Mouse (Mus musculus) liver, embryonic 14.5 days (tissue): ENCODE measurements around the gene Gtf2ird2. TPM values are rescaled to one million over a fixed set of nuclear protein-coding genes. Genes with fewer than 3 reads are reported as not detected.

Experiments
- ATAC-seq: fragments of 200-750 bp; cut with Nextera tagmentation; 2 replicates; pipeline ENCODE4 v1.8.0; 2017; ENCODE audit warnings: moderate number of reproducible peaks, mild to moderate bottlenecking, moderate library complexity; ENCODE audit not compliant: insufficient read depth
- DNase-seq, 3 experiments: peaks; one replicate each; pipeline ENCODE4 v3.0.0-alpha.2; 2012 to 2013; ENCODE audit warnings: low read depth in 3 of 3, low spot score in 3 of 3
- H3K27ac ChIP-seq: fragments of 300-500 bp; sonication (generic); 2 replicates; pipeline ENCODE4 v1.5.1; 2014; ENCODE audit warnings: moderate library complexity, mild to moderate bottlenecking, control low read depth, inconsistent platforms
- H3K27me3 ChIP-seq: fragments of 300-500 bp; sonication (generic); 2 replicates; pipeline ENCODE4 v1.6.1; 2014; ENCODE audit warnings: mild to moderate bottlenecking, low read length, moderate library complexity; ENCODE audit not compliant: control insufficient read depth, insufficient read depth
- H3K36me3 ChIP-seq: fragments of 300-500 bp; sonication (generic); replicated peaks from 2 replicates; pipeline ENCODE4 v1.6.1; 2014; ENCODE audit warnings: low read depth; ENCODE audit not compliant: control insufficient read depth, insufficient read depth
- H3K4me1 ChIP-seq, 2 experiments: fragments of 200-500 bp in 1 of 2; fragments of 300-500 bp in 1 of 2; sonication (generic) in 1 of 2; replicated peaks; 2 replicates each; pipeline ENCODE4 v1.6.1; 2012 to 2014; ENCODE audit warnings: antibody characterized with exemption in 1 of 2, inconsistent platforms in 1 of 2, low read length in 1 of 2; ENCODE audit not compliant: control insufficient read depth in 2 of 2, insufficient read depth in 2 of 2
- H3K4me2 ChIP-seq: fragments of 300-500 bp; sonication (generic); 2 replicates; pipeline ENCODE4 v1.6.1; 2014; ENCODE audit warnings: low read depth, mild to moderate bottlenecking, control low read depth, moderate library complexity
- H3K4me3 ChIP-seq, 2 experiments: fragments of 200-500 bp in 1 of 2; fragments of 300-500 bp in 1 of 2; sonication (generic) in 1 of 2; 2 replicates each; pipeline ENCODE4 v1.5.1; 2012 to 2014; ENCODE audit warnings: low read depth in 2 of 2, low read length in 2 of 2, mild to moderate bottlenecking in 2 of 2, control low read depth in 1 of 2, inconsistent platforms in 1 of 2, moderate library complexity in 1 of 2; ENCODE audit not compliant: insufficient read depth in 1 of 2
- H3K9ac ChIP-seq: fragments of 300-500 bp; sonication (generic); replicated peaks from 2 replicates; pipeline ENCODE4 v1.6.1; 2014; ENCODE audit warnings: mild to moderate bottlenecking, control low read depth, moderate library complexity
- H3K9me3 ChIP-seq: fragments of 300-500 bp; sonication (generic); 2 replicates; pipeline ENCODE4 v1.6.1; 2016; ENCODE audit warnings: low read length, mixed read lengths; ENCODE audit not compliant: control insufficient read depth
- CTCF ChIP-seq: IDR thresholded peaks from 2 replicates; pipeline ENCODE4 v1.5.1; 2016; ENCODE audit warnings: antibody characterized with exemption, low read depth, control low read depth
- EP300 ChIP-seq: IDR thresholded peaks from 2 replicates; pipeline ENCODE4 v1.6.1; 2016; ENCODE audit warnings: antibody characterized with exemption, low read depth
- WGBS: fragments of 180-500 bp; shearing (Covaris S2); extraction: QIAGEN DNeasy Blood & Tissue Kit; methylation state at CpG from one replicate; pipeline ENCODE4 v1.1.7; 2014; ENCODE audit not compliant: insufficient replicate concordance; 5-methylcytosine and 5-hydroxymethylcytosine counted together
- polyA plus RNA-seq, 2 experiments: library from polyadenylated mRNA; depleted of rRNA in 1 of 2; stranded (reverse) in 1 of 2; unstranded in 1 of 2; fragments of >200 nt; fragmentation: Nextera tagmentation in 1 of 2; extraction: Ambion mirVana in 1 of 2; gene quantifications; 2 replicates each; pipeline versions ENCODE4 v1.2.1 to v1.2.3; 2012 to 2014

The Gtf2ird2 gene
- polyA plus RNA-seq, 2 experiments = 1.2 to 2.0 TPM

DNA sequence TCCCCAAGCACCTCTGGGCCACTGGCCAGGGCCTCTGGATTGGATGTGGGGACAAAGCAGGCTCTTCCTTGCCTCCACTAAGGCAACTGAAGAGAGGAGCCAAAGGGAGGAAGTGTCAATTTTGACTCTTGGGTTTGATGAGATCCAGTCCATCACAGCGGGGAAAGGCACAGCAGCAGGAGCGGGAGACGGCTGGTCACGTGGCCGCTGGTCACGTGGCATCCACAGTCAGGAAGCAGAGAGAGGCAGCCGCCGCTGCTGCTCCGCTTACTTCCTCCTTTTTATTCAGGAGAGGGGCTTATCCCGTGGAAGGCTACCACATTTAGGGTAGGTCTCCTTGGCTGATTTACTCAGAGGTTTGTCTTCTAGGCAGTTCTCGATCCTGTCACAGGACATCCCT, 41.4 kb upstream of the Gtf2ird2 start:
- TF ChIP-seq EP300 (no peak), CTCF (no peak)
- Histone ChIP-seq H3K27ac (no peak overlapping the region), H3K9me3 (no peaks in the 10 kb centered on the region), H3K4me3 (no peak overlapping the region), H3K9ac (no peak overlapping the region), H3K4me2 (no peak overlapping the region), H3K27me3 (no peaks in the 10 kb centered on the region), H3K4me1 (no peaks in the 10 kb centered on the region), H3K36me3 (no peaks in the 10 kb centered on the region)
- DNase-seq (no peak), ATAC-seq (no peak)
- 39% methylated on average over 11 of the region's 11 CpGs for WGBS

DNA sequence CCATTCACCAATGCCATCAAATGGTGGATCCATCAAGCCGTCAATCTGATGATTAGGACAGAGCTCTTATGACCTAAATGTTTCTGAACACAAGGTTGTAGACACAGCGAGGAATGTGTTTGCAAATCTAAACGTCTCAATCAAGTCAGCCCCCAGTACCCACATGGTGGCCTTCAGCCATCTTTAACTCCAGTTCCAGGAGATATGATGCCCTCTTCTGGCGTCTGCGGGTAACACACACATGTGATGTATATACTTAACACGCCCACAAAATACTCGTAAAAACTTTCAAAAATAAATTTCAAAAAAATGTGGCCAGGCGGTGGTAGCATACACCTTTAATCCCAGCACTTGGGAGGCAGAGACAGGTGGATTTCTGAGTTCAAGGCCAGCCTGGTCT, 38.8 kb upstream of the Gtf2ird2 start:
- WGBS = 75% methylated on average over 8 of the region's 8 CpGs
- H3K27ac ChIP-seq = no peak overlapping the region
- ATAC-seq = no peak
- DNase-seq = no peak
- H3K36me3 ChIP-seq = no peaks in the 10 kb centered on the region
- no peak for TF ChIP-seq EP300
- no peak; the same call in 1 of the 2 replicates for TF ChIP-seq CTCF
- H3K4me3 ChIP-seq = no peak overlapping the region
- no peaks in the 10 kb centered on the region for H3K9me3 ChIP-seq
- no peaks in the 10 kb centered on the region for H3K27me3 ChIP-seq
- H3K4me1 ChIP-seq = no peaks in the 10 kb centered on the region
- H3K9ac ChIP-seq = no peak overlapping the region
- H3K4me2 ChIP-seq = no peak overlapping the region

DNA sequence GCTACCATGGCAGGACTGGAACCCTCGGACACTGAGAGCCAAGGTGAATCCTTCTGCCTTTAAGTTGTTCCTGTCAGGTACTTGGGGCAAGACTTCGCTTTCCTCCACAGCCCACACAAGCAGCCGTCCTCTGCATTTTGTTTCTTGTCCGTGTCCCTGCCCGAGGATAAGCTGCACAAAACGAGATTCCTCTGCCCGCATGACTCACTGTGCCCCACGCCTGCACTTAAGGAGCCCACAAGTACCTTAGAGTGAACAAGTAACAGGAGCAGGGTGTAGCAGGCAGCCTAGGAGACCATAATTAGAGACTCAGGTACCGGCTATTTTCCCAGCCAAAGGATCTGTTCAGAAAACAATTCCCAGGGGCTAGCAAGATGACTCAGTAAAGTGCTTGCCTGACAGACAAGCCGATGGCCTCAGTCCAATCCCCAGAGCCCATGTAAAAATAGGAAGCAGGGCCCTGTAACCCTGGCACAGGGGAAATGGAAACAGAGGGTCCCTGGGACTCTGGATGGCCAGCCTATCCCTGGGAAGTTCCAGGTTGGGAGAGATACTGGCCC, 36.5 kb upstream of the Gtf2ird2 start:
- Histone ChIP-seq H3K27ac (no peak overlapping the region), H3K9me3 (no peaks in the 10 kb centered on the region), H3K9ac (no peak overlapping the region), H3K4me1 (no peaks in the 10 kb centered on the region), H3K36me3 (no peaks in the 10 kb centered on the region), H3K4me3 (no peak overlapping the region), H3K4me2 (no peak overlapping the region), H3K27me3 (no peaks in the 10 kb centered on the region)
- TF ChIP-seq CTCF = no peak
- TF ChIP-seq EP300 = no peak
- WGBS = 78% methylated on average over 10 of the region's 10 CpGs
- no peak for DNase-seq
- no peak for ATAC-seq

DNA sequence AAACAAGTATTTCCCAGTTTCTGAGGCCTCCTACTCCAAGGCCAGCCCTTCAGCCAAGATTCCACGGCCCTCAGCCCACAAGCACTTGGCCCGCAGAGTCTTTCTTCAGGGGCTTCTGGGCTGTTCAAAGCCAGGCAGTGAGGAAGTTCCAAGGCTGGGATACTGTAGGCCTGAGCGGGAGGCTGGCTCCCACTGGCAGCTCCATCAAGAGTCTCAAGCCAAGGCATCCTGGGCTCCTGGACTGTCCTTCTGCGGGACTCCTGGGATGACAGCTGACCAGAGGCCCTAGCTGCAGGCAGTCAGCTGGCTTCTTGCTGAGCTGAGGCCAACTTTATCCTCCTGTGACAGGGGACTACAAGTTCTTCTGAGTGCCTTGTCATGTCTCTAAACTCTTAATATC, 35.7 kb upstream of the Gtf2ird2 start:
- H3K36me3 ChIP-seq = no peaks in the 10 kb centered on the region; the same call in 1 of the 2 replicates
- no peaks in the 10 kb centered on the region for H3K27me3 ChIP-seq
- no peak overlapping the region for H3K9ac ChIP-seq
- H3K9me3 ChIP-seq = no peaks in the 10 kb centered on the region
- H3K4me3 ChIP-seq = no peak overlapping the region
- H3K4me2 ChIP-seq = no peak overlapping the region
- H3K4me1 ChIP-seq = no peaks in the 10 kb centered on the region
- no peak overlapping the region for H3K27ac ChIP-seq
- 74% methylated on average over 4 of the region's 4 CpGs for WGBS
- ATAC-seq = no peak
- TF ChIP-seq CTCF (no peak), EP300 (no peak)
- DNase-seq = no peak

DNA sequence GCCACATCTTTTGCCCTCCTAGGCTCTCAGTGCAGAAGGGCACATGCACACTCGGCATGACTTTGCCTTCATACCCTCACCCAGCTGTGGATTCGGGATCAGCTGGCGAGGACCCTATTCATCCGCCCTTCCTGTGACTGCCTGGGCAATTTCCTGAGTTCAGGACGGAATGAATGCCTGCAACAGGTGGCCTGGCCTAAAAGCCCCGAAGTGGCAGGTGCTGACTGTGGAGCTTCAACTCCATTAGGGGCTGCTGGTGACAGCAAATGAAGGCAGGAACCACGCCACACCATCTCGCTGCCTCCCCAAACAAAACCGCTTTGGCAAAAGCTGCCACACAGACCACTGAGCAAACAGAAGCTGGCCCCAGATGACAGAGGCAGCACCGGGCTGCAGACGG, 31.9 kb upstream of the Gtf2ird2 start:
- no peak for ATAC-seq

More for the DNA sequence above, 31.9 kb upstream of the Gtf2ird2 start:
- 74% methylated on average over 11 of the region's 11 CpGs for WGBS
- TF ChIP-seq CTCF (no peak), EP300 (no peak)
- no peak overlapping the region for H3K9ac ChIP-seq
- no peaks in the 10 kb centered on the region for H3K9me3 ChIP-seq
- H3K4me3 ChIP-seq = no peak overlapping the region
- H3K27me3 ChIP-seq = no peaks in the 10 kb centered on the region
- no peak overlapping the region for H3K27ac ChIP-seq
- H3K4me1 ChIP-seq = no peaks in the 10 kb centered on the region
- no peak overlapping the region for H3K4me2 ChIP-seq
- DNase-seq = no peak
- H3K36me3 ChIP-seq = no peaks in the 10 kb centered on the region; the same call in 1 of the 2 replicates
